Mouse (Mus musculus) heart, embryonic 14.5 days (tissue): ENCODE measurements around the gene Lrrfip1. TPM values are rescaled to one million over a fixed set of nuclear protein-coding genes. Genes with fewer than 3 reads are reported as not detected.

Source experiments
- ATAC-seq: fragments of 200-750 bp; cut with Nextera tagmentation; 2 replicates; pipeline ENCODE4 v1.8.0; 2017; ENCODE audit warnings: low read depth, moderate TSS enrichment; ENCODE audit not compliant: insufficient number of reproducible peaks, insufficient read depth, low FRiP score
- H3K27ac ChIP-seq, 2 experiments: fragments of 200-500 bp in 1 of 2; fragments of 300-500 bp in 1 of 2; sonication (generic) in 1 of 2; replicated peaks in 1 of 2; 2 replicates each; pipeline ENCODE4 v1.5.1; 2012 to 2014; ENCODE audit warnings: low read depth in 2 of 2, low read length in 2 of 2, control low read depth in 1 of 2, mild to moderate bottlenecking in 1 of 2, mixed read lengths in 1 of 2; ENCODE audit not compliant: control insufficient read depth in 1 of 2, insufficient read depth in 1 of 2
- H3K27me3 ChIP-seq: fragments of 300-500 bp; sonication (generic); 2 replicates; pipeline ENCODE4 v1.6.1; 2014; ENCODE audit warnings: mild to moderate bottlenecking, low read length, control low read depth; ENCODE audit not compliant: control insufficient read depth, insufficient read depth
- H3K36me3 ChIP-seq: fragments of 300-500 bp; sonication (generic); 2 replicates; pipeline ENCODE4 v1.6.1; 2014; ENCODE audit warnings: mild to moderate bottlenecking, control low read depth, low read length, mixed read lengths; ENCODE audit not compliant: control insufficient read depth, insufficient read depth
- H3K4me1 ChIP-seq, 2 experiments: fragments of 200-500 bp in 1 of 2; fragments of 300-500 bp in 1 of 2; sonication (generic) in 1 of 2; 2 replicates each; pipeline ENCODE4 v1.6.1; 2012 to 2014; ENCODE audit warnings: low read length in 2 of 2, control low read depth in 1 of 2, mixed read lengths in 1 of 2; ENCODE audit not compliant: control insufficient read depth in 2 of 2, insufficient read depth in 2 of 2
- H3K4me2 ChIP-seq: fragments of 300-500 bp; sonication (generic); 2 replicates; pipeline ENCODE4 v1.6.1; 2014; ENCODE audit warnings: mild to moderate bottlenecking, low read length
- H3K4me3 ChIP-seq, 2 experiments: fragments of 200-500 bp in 1 of 2; fragments of 300-500 bp in 1 of 2; sonication (generic) in 1 of 2; 2 replicates each; pipeline ENCODE4 v1.5.1; 2012 to 2014; ENCODE audit warnings: low read length in 2 of 2, mild to moderate bottlenecking in 2 of 2, control low read depth in 1 of 2, low read depth in 1 of 2, moderate library complexity in 1 of 2; ENCODE audit not compliant: control insufficient read depth in 1 of 2, insufficient read depth in 1 of 2
- H3K9ac ChIP-seq: fragments of 300-500 bp; sonication (generic); 2 replicates; pipeline ENCODE4 v1.6.1; 2014; ENCODE audit warnings: mild to moderate bottlenecking, low read length
- H3K9me3 ChIP-seq: fragments of 300-500 bp; sonication (generic); 2 replicates; pipeline ENCODE4 v1.6.1; 2016; ENCODE audit warnings: low read length, control low read depth; ENCODE audit not compliant: control insufficient read depth
- WGBS: fragments of 180-500 bp; shearing (Covaris S2); extraction: QIAGEN DNeasy Blood & Tissue Kit; methylation state at CpG from one replicate; pipeline ENCODE4 v1.1.7; 2014; 5-methylcytosine and 5-hydroxymethylcytosine counted together
- polyA plus RNA-seq: library from polyadenylated mRNA; unstranded; fragments of >200 nt; fragmentation: Nextera tagmentation; extraction: Ambion mirVana; gene quantifications from 2 replicates; pipeline ENCODE4 v1.2.1, GENCODE M21; 2014

Lrrfip1 gene
- polyA plus RNA-seq, 1 experiment from 2014 or later, result 151 TPM

DNA sequence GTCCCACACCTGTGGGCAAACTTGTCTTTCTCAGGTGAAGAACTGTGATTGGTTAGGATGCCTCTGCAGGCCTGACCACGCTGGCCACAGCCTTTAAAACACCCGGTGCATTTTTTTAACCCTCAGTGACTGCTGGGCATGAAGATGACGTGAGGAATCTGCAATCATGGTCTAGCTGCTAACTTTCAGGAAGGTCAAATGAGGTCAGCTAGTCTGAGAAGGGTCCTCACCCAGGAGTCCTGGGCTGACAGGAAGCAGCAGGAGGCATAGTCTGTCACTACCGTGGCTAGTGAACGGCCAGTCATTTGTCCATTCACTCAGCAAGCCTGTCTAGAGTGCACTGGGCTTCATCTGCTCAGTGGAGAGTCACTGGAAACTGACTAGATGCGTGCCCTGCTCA lies 93.9 kb downstream of the Lrrfip1 start:
- Histone ChIP-seq H3K9ac (no peak overlapping the region), H3K4me1 (peaks cover 27 to 45% of the 10 kb centered on the region in 2 experiments), H3K4me2 (no peak overlapping the region), H3K27ac (0 out of 4 replicates have a peak overlapping the region, but pooled peaks of 1 of the 2 experiments have one; percentile 5), H3K9me3 (no peaks in the 10 kb centered on the region), H3K36me3 (peaks cover 87% of the 10 kb centered on the region), H3K4me3 (no peak overlapping the region), H3K27me3 (no peaks in the 10 kb centered on the region)
- WGBS, result 30% methylated on average over 6 of the region's 6 CpGs
- ATAC-seq, result no peak

DNA sequence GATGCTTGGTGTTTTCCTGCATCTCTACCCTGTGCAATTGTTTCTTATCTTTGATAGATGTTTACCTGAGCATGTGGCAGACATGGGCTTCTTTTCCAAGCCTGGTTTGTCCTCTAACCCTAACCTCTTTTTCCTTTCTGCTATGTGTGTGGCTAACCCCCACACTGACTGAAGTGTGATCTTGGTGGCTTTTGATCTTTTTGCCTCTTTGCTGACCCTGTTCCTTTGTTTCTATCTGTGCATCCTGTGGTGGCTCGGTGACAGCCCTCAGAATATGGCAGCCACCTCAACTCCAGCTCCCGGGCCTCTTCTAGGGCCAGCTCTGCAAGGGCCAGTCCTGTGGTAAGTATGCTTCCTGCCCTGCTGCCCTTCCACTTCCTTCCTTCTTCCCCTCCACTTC lies 94.8 kb downstream of the Lrrfip1 start:
- H3K4me2 ChIP-seq, result no peak overlapping the region
- no peak for ATAC-seq
- H3K4me3 ChIP-seq, result no peak overlapping the region
- H3K9ac ChIP-seq, result no peak overlapping the region
- peaks cover 31 to 48% of the 10 kb centered on the region in 2 experiments for H3K4me1 ChIP-seq
- H3K9me3 ChIP-seq, result no peaks in the 10 kb centered on the region
- H3K36me3 ChIP-seq, result peaks cover 84% of the 10 kb centered on the region
- no peak overlapping the region for H3K27ac ChIP-seq
- WGBS, result 58% methylated on average over 2 of the region's 2 CpGs
- no peaks in the 10 kb centered on the region for H3K27me3 ChIP-seq

GRCm38 (mm10) chr1:91094001-91094400 lies 95.5 kb downstream of the Lrrfip1 start:
- H3K4me1 ChIP-seq, result peaks cover 34 to 55% of the 10 kb centered on the region in 2 experiments
- H3K27me3 ChIP-seq, result no peaks in the 10 kb centered on the region
- H3K9me3 ChIP-seq, result no peaks in the 10 kb centered on the region
- H3K27ac ChIP-seq, result peak overlapping the region in 1 of 2 experiments; percentile 21; a peak in 1 of 4 replicates
- no peak overlapping the region for H3K9ac ChIP-seq
- no peak overlapping the region for H3K4me3 ChIP-seq
- no peak for ATAC-seq
- peaks cover 77% of the 10 kb centered on the region for H3K36me3 ChIP-seq
- WGBS, result 53% methylated on average over 5 of the region's 5 CpGs
- H3K4me2 ChIP-seq, result no peak overlapping the region

GRCm38 (mm10) chr1:91095258-91095657 lies 96.7 kb downstream of the Lrrfip1 start:
- Histone ChIP-seq H3K4me3 (no peak overlapping the region), H3K27me3 (no peaks in the 10 kb centered on the region), H3K4me2 (no peak overlapping the region), H3K9ac (peak overlapping the region; percentile 42; the same call in 1 of the 2 replicates), H3K9me3 (no peaks in the 10 kb centered on the region), H3K27ac (peak overlapping the region; percentile 57 to 72), H3K4me1 (peaks cover 34 to 55% of the 10 kb centered on the region in 2 experiments), H3K36me3 (peaks cover 74% of the 10 kb centered on the region)
- WGBS, result 24% methylated on average over 3 of the region's 3 CpGs
- peak; percentile 32; the same call in 1 of the 2 replicates for ATAC-seq

GRCm38 (mm10) chr1:91095853-91096252 lies 97.3 kb downstream of the Lrrfip1 start:
- WGBS, result 51% methylated on average over 1 of the region's 1 CpGs
- peak overlapping the region; percentile 42; the same call in 1 of the 2 replicates for H3K9ac ChIP-seq
- no peaks in the 10 kb centered on the region for H3K9me3 ChIP-seq
- no peak overlapping the region for H3K4me2 ChIP-seq
- H3K27me3 ChIP-seq, result no peaks in the 10 kb centered on the region
- peak overlapping the region; percentile 32 to 72; a peak in 3 of 4 replicates for H3K27ac ChIP-seq
- peaks cover 74% of the 10 kb centered on the region for H3K36me3 ChIP-seq
- no peak overlapping the region for H3K4me3 ChIP-seq
- ATAC-seq, result no peak
- H3K4me1 ChIP-seq, result peaks cover 34 to 55% of the 10 kb centered on the region in 2 experiments

GRCm38 (mm10) chr1:91096490-91096889 lies 98.0 kb downstream of the Lrrfip1 start:
- Histone ChIP-seq H3K27ac (0 out of 4 replicates have a peak overlapping the region, but pooled peaks of 1 of the 2 experiments have one; percentile 72), H3K4me2 (no peak overlapping the region), H3K4me1 (peaks cover 33 to 53% of the 10 kb centered on the region in 2 experiments), H3K4me3 (no peak overlapping the region), H3K36me3 (peaks cover 74% of the 10 kb centered on the region), H3K27me3 (no peaks in the 10 kb centered on the region), H3K9ac (no peak overlapping the region), H3K9me3 (no peaks in the 10 kb centered on the region)
- no peak for ATAC-seq
- 68% methylated on average over 5 of the region's 5 CpGs for WGBS

GRCm38 (mm10) chr1:91097283-91097834 lies 98.8 kb downstream of the Lrrfip1 start:
- H3K4me2 ChIP-seq, result no peak overlapping the region
- H3K9ac ChIP-seq, result no peak overlapping the region
- 91% methylated on average over 11 of the region's 11 CpGs for WGBS
- no peak overlapping the region for H3K4me3 ChIP-seq
- ATAC-seq, result no peak
- peaks cover 74% of the 10 kb centered on the region for H3K36me3 ChIP-seq
- H3K27me3 ChIP-seq, result no peaks in the 10 kb centered on the region
- H3K27ac ChIP-seq, result no peak overlapping the region
- H3K9me3 ChIP-seq, result no peaks in the 10 kb centered on the region
- peaks cover 28 to 46% of the 10 kb centered on the region in 2 experiments for H3K4me1 ChIP-seq

DNA sequence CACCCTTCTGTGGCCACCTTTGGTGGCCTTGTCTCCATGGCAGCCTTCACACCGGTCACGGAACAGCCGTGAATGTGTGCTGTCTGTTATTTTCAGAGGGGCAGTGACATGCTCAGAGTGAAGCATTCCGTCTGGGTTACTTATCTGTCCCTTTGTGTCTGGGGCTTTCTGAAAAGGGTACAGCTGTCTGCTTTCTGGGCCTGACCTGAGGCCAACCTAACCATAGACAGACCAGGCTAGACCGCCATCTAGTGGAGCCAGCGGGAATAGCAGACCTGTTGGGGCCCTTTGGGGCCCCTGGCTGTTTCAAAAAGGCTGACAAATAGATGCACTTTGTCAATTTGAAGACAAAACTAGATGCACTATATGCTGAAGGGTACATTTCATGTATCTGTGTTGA lies 100.3 kb downstream of the Lrrfip1 start:
- Histone ChIP-seq H3K4me2 (no peak overlapping the region), H3K4me1 (peaks cover 26 to 47% of the 10 kb centered on the region in 2 experiments), H3K9me3 (no peaks in the 10 kb centered on the region), H3K27ac (peak overlapping the region; percentile 83 to 87), H3K36me3 (peaks cover 74% of the 10 kb centered on the region), H3K27me3 (no peaks in the 10 kb centered on the region), H3K9ac (peak overlapping the region; percentile 54), H3K4me3 (no peak overlapping the region)
- peak; percentile 71 for ATAC-seq
- 3% methylated on average over 6 of the region's 6 CpGs for WGBS
